Comparison of ENCODE assay signal across 22 mouse cellular contexts in the genomic region with DNA sequence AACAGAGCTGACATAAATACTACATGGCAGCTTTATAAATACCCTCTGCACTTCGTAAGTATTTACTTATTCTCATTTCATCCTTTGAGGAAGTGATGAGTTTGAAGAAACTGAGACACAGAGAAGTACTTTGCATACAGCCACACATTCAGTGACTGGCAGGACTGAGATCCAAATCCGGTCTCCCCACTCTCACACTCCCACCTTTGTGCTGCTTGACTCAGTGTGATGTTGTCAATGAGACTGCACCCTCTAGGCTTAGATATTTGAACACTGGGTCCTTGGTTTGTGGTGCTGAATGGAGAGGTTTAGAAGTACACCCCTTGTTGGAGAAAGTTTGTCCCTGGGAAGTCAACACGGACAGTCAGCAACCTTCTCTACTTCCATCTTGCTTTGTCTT.
DNase-seq lines count a peak whose midpoint lies in the region; ATAC-seq and TF ChIP-seq lines count a peak whose summit lies in the region.
"Had no signal": no experiment of that assay in that cellular context is flagged by ENCODE, and none has a peak within 500 bp of the region (broad histone marks: within the 10 kb centered on the region; RNA-seq: fewer than 3 reads in every experiment).

No protein-coding gene starts in this region.

- H3K36me3 ChIP-seq in CH12.LX (replicated peaks in 1 of 2; ENCODE audit: control insufficient read depth in 1 of 2, insufficient read depth in 1 of 2, low read length in 1 of 2) = no peaks in the 10 kb centered on the region
- H3K36me3 ChIP-seq: G1E had no signal

- in situ Hi-C loops in CH12.LX (cut with MboI; ENCODE audit: low pct_ligation_motif_present, low pct_unique_long_range_greater_than_20kb, low sequenced_read_pairs) = loop anchor here (25.0 kb wide), 1 partner anchor 660 kb away; no protein-coding TSS in a partner anchor

- no peak for TF ChIP-seq RAD21 in CH12.LX (IDR thresholded peaks at IDR 0.05; ENCODE audit: low read depth, low read length)

- H3K4me3 ChIP-seq in CH12.LX (replicated peaks in 1 of 3; ENCODE audit: low read depth in 2 of 3, low read length in 2 of 3, poor library complexity in 1 of 3) = no peak overlapping the region

- no peaks in the 10 kb centered on the region for H3K79me2 ChIP-seq in CH12.LX (replicated peaks; ENCODE audit: control insufficient read depth, extremely low read depth, insufficient read depth, poor library complexity, severe bottlenecking)

- no peaks in the 10 kb centered on the region for H3K9me3 ChIP-seq in CH12.LX (replicated peaks; ENCODE audit: low read length)

- no peak overlapping the region for H3K9ac ChIP-seq in CH12.LX (ENCODE audit: insufficient read depth, low read depth)

- dilution Hi-C loops in CH12.LX (cut with MboI; ENCODE audit: extremely low pct_ligation_motif_present, extremely low pct_unique_long_range_greater_than_20kb, low sequenced_read_pairs) = no loop called here

- no peak overlapping the region for H3K4me2 ChIP-seq in CH12.LX (ENCODE audit: insufficient read depth, low read depth, poor library complexity, severe bottlenecking)

- H3K27me3 ChIP-seq in CH12.LX (replicated peaks) = no peaks in the 10 kb centered on the region
- H3K27me3 ChIP-seq: Patski had no signal

- H3K4me1 ChIP-seq in CH12.LX (ENCODE audit: control insufficient read depth in 1 of 2, insufficient read depth in 2 of 2) = peaks cover 0 to 8% of the 10 kb centered on the region in 2 experiments; a peak in 1 of 4 replicates

- TF ChIP-seq POLR2A in CH12.LX (IDR thresholded peaks at IDR 0.05; ENCODE audit: low read depth, low read length) = no peak

- H3K27ac ChIP-seq in CH12.LX (ENCODE audit: insufficient read depth, low read depth) = no peak overlapping the region

- TF ChIP-seq EP300 in CH12.LX (IDR thresholded peaks at IDR 0.05; ENCODE audit: low read length) = no peak

- TF ChIP-seq CTCF in CH12.LX (conservative IDR thresholded peaks at IDR 0.05 in 1 of 2, IDR thresholded peaks at IDR 0.05 in 1 of 2; ENCODE audit: low read depth in 2 of 2, low read length in 2 of 2) = no peak

- no peak for DNase-seq in frontal cortex, postnatal 10 days (ENCODE audit: low spot score in 2 of 2)
- DNase-seq in right cerebral cortex, adult 18-20 months = peak; percentile 38
- no peak for DNase-seq in right cerebral cortex, postnatal 25 days
- peak; percentile 12 for DNase-seq in CH12.LX (ENCODE audit: extremely low read depth)
- peak; percentile 60 for DNase-seq in brain, adult 2 months (ENCODE audit: low read depth, low spot score)
- no peak for DNase-seq in spleen, postnatal 14 days (ENCODE audit: low spot score in 2 of 2)
- DNase-seq in testis, postnatal 14 days (ENCODE audit: low spot score) = no peak
- DNase-seq: adrenal gland, adult 2 months; adrenal gland, adult 8-10 months; adrenal gland, postnatal 10 days; adrenal gland, postnatal 14 days; adrenal gland, postnatal 25 days; adrenal gland, postnatal 36 days; B cell, adult 2 months; cerebellum, adult 11 months; cerebellum, adult 11-12 months; cerebellum, adult 2 months had no signal

- ATAC-seq in frontal cortex, adult (ENCODE audit: low TSS enrichment) = peak; percentile 92
- ATAC-seq: activated CD4-positive, CD25-positive, alpha-beta regulatory T cell, adult 4 months; CD4-positive, CD25-positive, alpha-beta regulatory T cell, adult 4 months; Patski had no signal

TF ChIP-seq in CH12.LX, 34 proteins besides CTCF, POLR2A, EP300 and RAD21:
- TF ChIP-seq PAX5 (IDR thresholded peaks at IDR 0.05; ENCODE audit: low read length) (no peak), MYC (IDR thresholded peaks at IDR 0.05; ENCODE audit: low read depth, low read length) (no peak), USF2 (conservative IDR thresholded peaks at IDR 0.05; ENCODE audit: low read depth, low read length) (no peak), ZC3H11A (IDR thresholded peaks at IDR 0.05; ENCODE audit: low read depth, low read length) (no peak), TCF12 (IDR thresholded peaks at IDR 0.05; ENCODE audit: low read depth, low read length) (no peak), POLR2AphosphoS2 (IDR thresholded peaks at IDR 0.05; ENCODE audit: low read depth, low read length) (no peak), KAT2A (IDR thresholded peaks at IDR 0.05; ENCODE audit: insufficient replicate concordance, low read length) (no peak), TBP (conservative IDR thresholded peaks at IDR 0.05; ENCODE audit: low read depth, low read length) (no peak), JUN (IDR thresholded peaks at IDR 0.05; ENCODE audit: insufficient read depth, low read depth, low read length) (no peak), USF1 (IDR thresholded peaks at IDR 0.05; ENCODE audit: low read depth, low read length) (no peak), NRF1 (IDR thresholded peaks at IDR 0.05; ENCODE audit: low read depth, low read length) (no peak), RCOR1 (conservative IDR thresholded peaks at IDR 0.05; ENCODE audit: low read depth, low read length) (no peak), HCFC1 (IDR thresholded peaks at IDR 0.05; ENCODE audit: low read depth, low read length) (no peak)

Comparison
In these comparisons a context has a peak if more than half of its experiments do, and no peak if none do; other contexts are left out.
1. DNase-seq: peak in right cerebral cortex, adult 18-20 months (single experiment), CH12.LX (single experiment) and brain, adult 2 months (single experiment); none in frontal cortex, postnatal 10 days (0 of 2), right cerebral cortex, postnatal 25 days (single experiment), spleen, postnatal 14 days (0 of 2) and testis, postnatal 14 days (single experiment).